Comparison of ENCODE assay signal across 9 mouse cellular contexts in genomic region chr3:147680299-147680698, GRCm38 (mm10).
"Had no signal": no experiment of that assay in that cellular context is flagged by ENCODE, and none has a peak within 500 bp of the region (broad histone marks: within the 10 kb centered on the region; RNA-seq: fewer than 3 reads in every experiment).

No protein-coding gene starts in this region.

- DNase-seq: kidney, adult 8-10 months; kidney, postnatal 25 days; lung, postnatal 36 days; right cerebral cortex, postnatal 25 days; thymus, postnatal 36 days had no signal

- H3K4me1 ChIP-seq: limb, embryonic 15.5 days; liver, embryonic 12.5 days; lung, embryonic 15.5 days had no signal

- H3K9me3 ChIP-seq: limb, embryonic 15.5 days; liver, embryonic 12.5 days; lung, embryonic 15.5 days had no signal

- H3K9ac ChIP-seq: limb, embryonic 15.5 days; liver, embryonic 12.5 days; lung, embryonic 15.5 days had no signal

- H3K36me3 ChIP-seq: limb, embryonic 15.5 days; liver, embryonic 12.5 days; lung, embryonic 15.5 days had no signal

- H3K4me3 ChIP-seq: left cerebral cortex, adult 2 months; limb, embryonic 15.5 days; liver, embryonic 12.5 days; lung, embryonic 15.5 days had no signal

- H3K27me3 ChIP-seq: limb, embryonic 15.5 days; liver, embryonic 12.5 days; lung, embryonic 15.5 days had no signal

- H3K4me2 ChIP-seq: limb, embryonic 15.5 days; liver, embryonic 12.5 days; lung, embryonic 15.5 days had no signal

- H3K27ac ChIP-seq: left cerebral cortex, adult 2 months; limb, embryonic 15.5 days; liver, embryonic 12.5 days; lung, embryonic 15.5 days had no signal

- ATAC-seq: liver, embryonic 12.5 days had no signal
